Mouse (Mus musculus) cerebellum, postnatal 25 days (tissue): Measurements from ENCODE around the gene Sema6b.
A peak's percentile ranks its signal among the peaks of the same experiment; 100 is the strongest.

Experiments
- DNase-seq, 2 experiments: peaks; one replicate each; pipeline ENCODE4 v3.0.0; 2021; ENCODE audit warnings: mixed read lengths in 2 of 2

The Sema6b gene

DNA sequence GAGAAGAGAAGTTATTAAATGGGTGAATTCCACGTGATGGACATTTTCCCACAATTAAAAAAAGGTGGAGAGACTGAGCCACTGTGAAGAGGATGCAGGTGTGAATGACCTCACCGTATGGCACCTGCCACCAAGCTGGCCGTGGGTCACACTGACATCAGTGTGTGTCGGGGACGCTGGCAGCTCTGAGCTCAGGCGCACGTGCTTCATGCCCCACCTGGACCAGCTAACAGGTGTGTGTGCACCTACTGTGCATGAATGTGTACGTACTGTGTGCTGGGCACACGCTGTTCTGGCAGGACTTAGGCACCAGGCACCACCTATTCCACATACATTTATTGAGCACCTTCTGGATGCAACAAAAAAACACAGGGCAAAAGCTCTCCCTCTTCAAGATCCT, 4.4 kb upstream of the Sema6b start:
- no peak for DNase-seq

- peak; percentile 84 to 89 for DNase-seq
Observed at GRCm38 (mm10) chr17:56141702-56142605, 1.8 kb upstream of the Sema6b start.

DNA sequence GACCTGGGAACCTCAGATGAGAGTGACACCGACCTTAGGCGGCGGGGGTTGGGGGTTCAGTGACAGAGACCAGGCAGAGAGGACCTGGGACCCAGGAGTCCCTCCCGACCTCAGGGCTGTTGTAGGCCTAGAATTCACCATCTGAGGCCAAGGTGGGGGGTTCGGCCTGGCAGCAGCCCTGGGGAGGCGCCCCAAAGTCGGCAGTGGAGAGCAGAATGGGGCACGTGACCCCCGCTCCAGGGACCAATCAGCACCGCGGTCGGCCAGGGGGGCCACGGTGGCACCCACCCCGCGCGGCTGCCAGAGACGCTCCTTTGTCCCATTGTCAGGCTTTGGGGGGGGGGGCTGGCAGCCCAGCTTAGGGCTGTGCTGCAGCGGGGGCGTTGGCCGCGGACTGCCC, 788 bp downstream of the Sema6b start:
- DNase-seq, result peak; percentile 50 to 66

DNA sequence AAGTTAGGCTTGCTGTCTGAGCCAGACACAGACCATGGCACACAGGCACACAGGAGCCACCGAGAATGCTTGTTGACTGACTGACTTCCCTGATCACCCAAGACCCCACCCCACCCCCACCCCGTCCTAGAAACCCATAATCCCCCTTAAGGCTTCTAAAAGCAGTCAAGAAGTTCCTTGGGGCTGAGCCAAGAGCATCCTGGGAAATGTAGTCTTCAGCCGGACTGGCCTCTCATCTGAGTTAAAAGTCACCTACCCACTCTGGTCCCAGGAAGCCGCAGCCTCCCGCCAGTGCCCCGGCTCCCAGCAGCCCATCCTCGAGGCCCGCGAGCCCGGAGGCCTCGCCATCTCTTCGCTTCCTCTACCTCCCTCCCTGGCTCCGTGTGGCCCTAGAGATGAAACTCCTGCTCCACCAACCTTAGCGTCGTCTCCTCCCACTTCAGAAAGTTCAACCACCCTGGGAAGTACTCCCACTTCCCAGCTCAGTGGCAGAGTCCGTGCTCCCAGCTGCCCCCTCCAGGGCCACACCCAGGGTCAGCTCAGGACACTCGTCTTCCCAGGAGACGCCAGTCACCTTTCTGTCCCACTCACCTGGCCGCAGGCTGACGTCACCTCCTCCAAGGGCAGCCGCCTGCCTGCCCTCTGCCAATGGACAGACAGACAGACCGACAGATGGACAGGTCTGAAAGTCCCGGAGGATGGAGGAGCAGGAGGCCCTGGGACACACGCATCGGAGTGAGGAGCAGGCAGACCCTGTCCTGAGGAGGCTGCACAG, 2.1 kb downstream of the Sema6b start:
- peak in 1 of 2 experiments; percentile 57 for DNase-seq

- DNase-seq, result no peak
Observed at GRCm38 (mm10) chr17:56136558-56136957, 3.6 kb downstream of the Sema6b start.

- DNase-seq, result peak; percentile 62 to 82
Observed at GRCm38 (mm10) chr17:56134463-56134971, 5.6 kb downstream of the Sema6b start.

- DNase-seq, result no peak
Observed at GRCm38 (mm10) chr17:56133457-56134363, 6.4 kb downstream of the Sema6b start.

GRCm38 (mm10) chr17:56132661-56133060, 7.5 kb downstream of the Sema6b start:
- DNase-seq, result peak; percentile 79 to 84

DNA sequence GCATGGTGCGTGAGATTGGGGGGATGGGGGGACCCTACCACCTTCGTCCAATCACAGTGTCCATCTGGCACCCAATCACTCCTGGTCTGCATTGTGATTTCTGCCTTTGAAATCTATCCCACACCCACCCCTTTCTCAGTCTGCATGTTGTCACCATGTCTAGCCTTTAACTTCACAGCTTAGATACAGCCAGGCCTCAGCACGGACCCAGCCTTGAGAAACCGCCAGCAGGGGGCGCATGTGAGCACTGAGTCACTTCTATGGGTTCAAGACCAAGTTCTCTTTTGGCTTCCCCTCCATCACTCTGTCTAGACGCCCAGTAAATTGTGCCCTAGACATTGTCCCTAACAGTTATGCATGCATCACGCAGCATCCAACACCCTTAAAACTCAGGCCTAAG, 8.3 kb downstream of the Sema6b start:
- peak; percentile 80 to 87 for DNase-seq

- DNase-seq, result no peak
Observed at GRCm38 (mm10) chr17:56131136-56131535, 9.0 kb downstream of the Sema6b start.

GRCm38 (mm10) chr17:56128246-56128645, 11.9 kb downstream of the Sema6b start:
- DNase-seq, result peak; percentile 58 to 67

DNA sequence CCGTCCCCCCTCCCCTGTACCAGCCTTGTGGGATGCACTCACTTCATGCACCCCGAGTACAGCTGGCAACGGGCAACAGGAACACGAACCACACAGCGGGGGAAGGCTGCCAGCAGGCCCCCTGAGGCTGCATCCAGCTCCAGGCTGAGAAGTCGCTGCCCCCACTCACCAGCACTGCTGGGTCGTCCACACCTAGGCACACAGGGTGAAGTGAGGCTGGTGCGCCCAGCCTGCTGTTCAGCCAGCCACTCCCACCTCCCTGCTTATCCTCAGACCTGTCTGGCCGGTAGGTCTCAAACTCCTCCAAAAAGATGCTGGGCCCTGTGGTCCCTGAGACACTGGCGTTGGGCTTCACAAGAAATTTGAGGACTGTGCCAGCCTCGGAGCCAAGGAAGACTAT, 14.0 kb downstream of the Sema6b start:
- DNase-seq, result no peak

DNA sequence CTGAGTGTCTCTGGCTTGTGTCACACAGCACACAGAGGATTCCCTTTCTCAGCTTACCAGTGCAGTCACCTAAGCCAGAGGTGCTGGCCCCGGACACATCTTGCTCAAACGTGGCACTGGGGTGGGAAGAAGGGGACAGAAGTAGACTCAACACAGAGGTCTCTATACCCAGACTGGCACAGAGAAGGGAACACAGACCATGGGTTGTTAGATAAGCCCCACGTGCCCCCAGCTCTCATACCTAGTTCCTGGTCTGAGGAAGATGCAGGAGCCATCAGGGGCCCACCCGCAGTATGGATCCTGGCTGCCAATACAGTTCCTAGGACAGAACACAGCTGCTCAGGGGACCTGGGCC, 14.9 kb downstream of the Sema6b start:
- no peak for DNase-seq

DNA sequence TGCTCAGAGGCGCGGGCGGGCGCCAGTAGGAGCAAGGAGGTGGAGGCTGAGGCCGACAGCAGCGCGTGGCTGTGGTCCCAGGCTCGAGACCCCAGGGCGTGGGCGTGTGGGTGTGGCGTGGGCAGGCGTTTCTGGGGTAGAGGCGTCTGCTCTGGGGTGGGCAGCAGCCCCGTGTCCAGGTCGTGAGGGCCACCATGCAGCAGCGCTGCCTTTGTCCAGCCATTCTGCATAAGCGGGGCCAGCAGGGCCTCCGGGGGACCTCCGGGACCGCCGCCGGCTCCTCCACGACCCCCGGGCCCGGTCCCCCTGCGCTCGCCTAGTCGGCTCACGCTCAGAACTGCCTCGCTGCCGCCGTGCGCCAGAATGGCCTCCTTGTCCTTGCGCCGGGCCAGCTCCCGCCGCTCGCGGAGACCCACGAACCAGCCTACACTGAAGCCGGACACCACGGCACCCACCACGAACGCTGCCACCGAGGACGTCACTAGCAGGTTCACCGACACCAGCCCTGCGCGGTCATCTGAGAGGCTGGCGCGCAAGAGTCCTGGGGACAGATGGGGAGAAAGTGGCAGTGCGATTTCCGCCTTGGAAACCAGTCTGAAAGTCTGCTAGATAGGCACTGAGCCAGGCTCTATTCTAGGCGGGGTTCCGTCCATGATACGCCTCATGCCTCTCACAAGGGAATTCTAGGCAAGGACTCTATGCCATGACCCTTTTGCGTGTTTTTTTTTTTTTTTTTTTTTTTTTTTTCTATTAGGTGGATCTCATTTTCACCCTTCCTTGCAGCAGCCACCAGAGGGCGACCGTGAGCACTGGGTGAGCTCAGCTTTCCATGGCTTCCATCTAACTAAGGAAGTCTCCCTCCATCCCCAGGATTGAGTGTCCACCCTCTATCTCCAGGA, 15.5 kb downstream of the Sema6b start:
- peak; percentile 66 to 80 for DNase-seq

DNA sequence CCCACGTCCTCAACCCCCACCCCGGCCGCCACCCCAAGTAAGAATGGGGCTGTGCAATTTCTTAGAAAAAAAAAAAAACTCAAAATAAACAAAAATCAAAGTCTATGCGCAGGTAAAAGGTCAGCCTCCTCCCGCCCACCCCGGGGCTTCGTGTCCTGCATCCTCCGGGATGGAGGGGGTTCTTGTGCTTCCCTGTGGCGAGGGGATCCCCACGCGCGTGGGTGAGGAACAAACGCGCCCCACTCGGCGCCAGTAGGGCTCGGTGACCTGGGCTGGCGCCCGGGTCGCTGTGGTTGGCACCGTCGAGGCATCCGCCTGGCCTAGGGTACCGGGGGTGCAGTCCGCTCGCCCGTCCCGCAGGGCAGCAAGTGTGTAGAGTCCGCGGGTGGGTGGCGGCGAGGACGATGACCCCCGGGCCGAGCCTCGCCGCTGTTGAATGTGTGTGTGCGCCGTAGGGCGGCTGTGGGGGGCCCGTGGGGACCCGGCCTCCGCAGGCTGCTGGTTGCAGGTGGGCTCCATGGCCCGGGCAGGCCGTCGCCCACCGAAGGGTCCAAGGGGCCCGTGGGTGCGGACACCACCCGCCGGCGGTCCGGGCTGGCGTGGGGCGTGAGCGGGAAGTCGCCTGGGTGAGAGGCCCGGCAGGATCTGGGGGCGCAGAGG, 16.3 kb downstream of the Sema6b start:
- DNase-seq, result no peak

GRCm38 (mm10) chr17:56123161-56123560, 17.0 kb downstream of the Sema6b start:
- DNase-seq, result no peak

- DNase-seq, result no peak
Observed at GRCm38 (mm10) chr17:56121826-56122225, 18.3 kb downstream of the Sema6b start, which contains the start of gene Lrg1. Gene Lrg1, minus strand, starts transcription at chr17:56122001.

GRCm38 (mm10) chr17:56119981-56120880, 19.9 kb downstream of the Sema6b start:
- DNase-seq, result peak; percentile 69

DNA sequence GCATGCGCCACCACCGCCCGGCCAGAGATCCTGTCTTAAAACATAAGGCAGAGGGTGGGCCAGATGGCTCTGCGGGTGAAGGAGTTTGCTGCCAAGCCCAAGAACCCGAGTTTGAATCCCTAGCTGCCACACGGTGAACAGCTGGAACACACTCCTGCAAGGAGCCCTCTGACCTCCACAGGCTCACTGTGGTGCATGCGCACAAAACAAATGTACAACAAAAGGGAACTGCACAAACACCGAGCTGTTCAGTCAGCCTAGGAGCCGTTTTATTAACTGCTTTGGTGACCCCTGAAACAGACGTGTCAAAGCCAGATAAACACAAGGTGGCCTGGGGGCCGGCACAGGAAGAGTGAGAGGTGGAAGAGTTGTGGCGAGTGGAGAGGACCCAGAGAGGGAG, 20.7 kb downstream of the Sema6b start:
- no peak for DNase-seq

DNA sequence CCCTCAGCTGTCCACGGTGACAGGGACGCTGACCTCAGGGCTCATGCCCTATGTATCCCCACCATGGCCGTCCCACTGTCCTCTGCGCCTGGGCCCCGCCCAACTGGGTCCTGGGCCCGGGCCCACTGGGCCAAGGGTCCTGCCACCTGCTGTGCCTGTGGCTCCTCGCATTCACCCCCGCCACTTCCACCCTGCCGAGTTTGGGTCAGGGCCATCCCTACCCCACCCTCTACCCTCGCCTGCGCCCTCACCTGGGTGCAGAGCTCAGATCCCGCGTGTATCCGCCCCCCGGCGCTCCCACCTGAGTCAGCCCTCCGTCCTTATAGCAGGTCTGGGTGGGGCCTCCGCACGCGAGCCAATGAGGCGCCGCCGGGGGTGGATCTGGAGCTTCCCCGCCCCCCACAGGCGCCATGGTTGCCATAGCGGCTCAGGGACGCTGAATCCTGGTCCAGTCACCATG, 22.9 kb downstream of the Sema6b start, which contains the start of gene Plin5:
Gene Plin5, minus strand, starts transcription at position 346 of the 460 bp plus-strand sequence.
- peak; percentile 49 to 75 for DNase-seq
